6 mouse cellular contexts compared by ENCODE assay signal in the genomic region with DNA sequence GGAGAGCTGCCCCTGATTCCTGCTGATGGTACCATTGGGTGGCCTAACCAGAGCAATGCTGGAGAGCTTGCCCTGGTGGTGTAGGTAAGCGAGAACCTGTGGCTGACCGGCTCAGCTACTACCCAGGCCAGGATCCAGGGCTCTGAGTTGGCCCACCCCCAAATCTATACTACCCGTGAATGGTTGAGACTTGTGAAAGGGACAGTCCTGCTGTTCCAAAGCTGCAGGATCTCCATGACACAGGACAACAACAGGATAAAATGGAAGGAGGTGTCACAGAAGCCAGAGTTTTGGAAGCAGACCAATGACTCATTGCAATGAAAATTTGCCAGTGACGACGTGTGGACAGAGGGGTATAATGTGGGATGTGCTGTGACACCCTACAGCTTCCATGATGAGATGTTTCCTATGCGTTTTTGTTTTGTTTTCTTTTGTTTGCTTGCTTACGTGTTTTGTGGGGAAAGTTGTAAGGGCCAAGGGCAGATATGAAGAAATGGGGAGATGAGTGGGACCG.
DNase-seq lines count a peak whose midpoint lies in the region; ATAC-seq and TF ChIP-seq lines count a peak whose summit lies in the region.
"Not testable (repeated sequence)": the region's sequence is repeated elsewhere in the genome, so short reads cannot be mapped to it uniquely, and the experiment has no call there.

No protein-coding gene starts in this region.

- not testable (repeated sequence) for H3K9ac ChIP-seq in lung, embryonic 15.5 days; lung, postnatal 0 days (replicated peaks; ENCODE audit: low read depth)

- not testable (repeated sequence) for H3K4me3 ChIP-seq in lung, embryonic 15.5 days; lung, postnatal 0 days (ENCODE audit: low read depth, low read length)

- H3K4me2 ChIP-seq in lung, embryonic 15.5 days; lung, postnatal 0 days (replicated peaks; ENCODE audit: low read depth, low read length): not testable (repeated sequence)

- H3K27me3 ChIP-seq in lung, embryonic 15.5 days; lung, postnatal 0 days (replicated peaks; ENCODE audit: insufficient read depth, low read length): not testable (repeated sequence)

- not testable (repeated sequence) for TF ChIP-seq CTCF in lung, postnatal 0 days (IDR thresholded peaks at IDR 0.05)

- H3K27ac ChIP-seq in lung, embryonic 15.5 days; lung, postnatal 0 days (ENCODE audit: low read length): not testable (repeated sequence)

- H3K36me3 ChIP-seq in lung, embryonic 15.5 days; lung, postnatal 0 days (ENCODE audit: insufficient read depth, low read length): not testable (repeated sequence)

- 55% methylated on average over 8 of the region's 8 CpGs for WGBS in lung, embryonic 15.5 days
- 60% methylated on average over 8 of the region's 8 CpGs for WGBS in lung, postnatal 0 days

- peaks cover 12% of the 10 kb centered on the region for H3K4me1 ChIP-seq in lung, embryonic 15.5 days
- not testable (repeated sequence) for H3K4me1 ChIP-seq in lung, postnatal 0 days (ENCODE audit: insufficient read depth, low read depth, low read length)

- peak; percentile 29; the same call in 1 of the 2 replicates for ATAC-seq in lung, embryonic 15.5 days (ENCODE audit: borderline replicate concordance, extremely low read depth, low FRiP score, low TSS enrichment)
- ATAC-seq in lung, postnatal 0 days: peak; percentile 53

- not testable (repeated sequence) for TF ChIP-seq EP300 in lung, postnatal 0 days (IDR thresholded peaks at IDR 0.05)

- H3K9me3 ChIP-seq in lung, embryonic 15.5 days; lung, postnatal 0 days (ENCODE audit: low read length): not testable (repeated sequence)

- DNase-seq in 3T3-L1 (ENCODE audit: low read depth, low spot score) (peak; percentile 79), liver (peak; percentile 0)
- DNase-seq in adrenal gland, postnatal 36 days: peak; percentile 18 to 20
- peak; percentile 77 for DNase-seq in lung, postnatal 0 days (ENCODE audit: low spot score)
- DNase-seq in lung, postnatal 4 days: peak; percentile 28 to 39

Comparison
In these comparisons a context has a peak if more than half of its experiments do, and no peak if none do; other contexts are left out.
1. DNase-seq: peak in every context shown above with its lines; median percentile 79 in 3T3-L1; 77 in lung, postnatal 0 days; 34 in lung, postnatal 4 days; 19 in adrenal gland, postnatal 36 days; 0 in liver.